Mouse (Mus musculus) MEL (cell line): ENCODE measurements at regions not wholly inside any gene's neighbourhood (a gene's known extent, or its start where the extent isn't known, plus 50 kb on each side); places are given as distances from the start of the nearest gene placed in this dataset.

Experiments used
- DNase-seq: peaks from one replicate; pipeline ENCODE4 v3.0.0; 2011; ENCODE audit warnings: low read depth, low spot score
- H3K27ac ChIP-seq: 2 replicates; pipeline ENCODE4 v1.5.1; 2012; ENCODE audit warnings: low read depth, mild to moderate bottlenecking, control low read depth, low read length, moderate library complexity; ENCODE audit not compliant: control insufficient read depth
- H3K27me3 ChIP-seq, 2 experiments: fragments of 150-350 bp in 1 of 2; sonication (generic) in 1 of 2; 2 replicates each; pipeline ENCODE4 v1.6.1; 2012; ENCODE audit warnings: low read length in 2 of 2, mild to moderate bottlenecking in 2 of 2, improper control_type of control experiment in 1 of 2, moderate library complexity in 1 of 2; ENCODE audit not compliant: insufficient read depth in 2 of 2, control insufficient read depth in 1 of 2
- H3K36me3 ChIP-seq, 2 experiments: 2 replicates each; pipeline ENCODE4 v1.6.1; 2012 to 2014; ENCODE audit warnings: low read length in 2 of 2, improper control_type of control experiment in 1 of 2, inconsistent platforms in 1 of 2, mild to moderate bottlenecking in 1 of 2; ENCODE audit not compliant: insufficient read depth in 2 of 2, control insufficient read depth in 1 of 2
- H3K4me1 ChIP-seq, 2 experiments: fragments of 150-350 bp in 1 of 2; sonication (generic) in 1 of 2; 2 replicates each; pipeline ENCODE4 v1.6.1; 2012; ENCODE audit warnings: low read length in 2 of 2, improper control_type of control experiment in 1 of 2, mild to moderate bottlenecking in 1 of 2; ENCODE audit not compliant: insufficient read depth in 2 of 2, control insufficient read depth in 1 of 2
- H3K4me3 ChIP-seq, 2 experiments: fragments of 150-350 bp in 1 of 2; sonication (generic) in 1 of 2; 2 replicates each; pipeline ENCODE4 v1.5.1; 2012; ENCODE audit warnings: low read depth in 2 of 2, low read length in 2 of 2, mild to moderate bottlenecking in 2 of 2, moderate library complexity in 2 of 2, control low read depth in 1 of 2, improper control_type of control experiment in 1 of 2; ENCODE audit not compliant: control insufficient read depth in 1 of 2, insufficient read depth in 1 of 2
- H3K79me2 ChIP-seq: 2 replicates; pipeline ENCODE4 v1.6.1; 2012; ENCODE audit warnings: mild to moderate bottlenecking, low read length, moderate library complexity; ENCODE audit not compliant: control insufficient read depth, poor library complexity, insufficient read depth
- H3K9ac ChIP-seq: 2 replicates; pipeline ENCODE4 v1.6.1; 2012; ENCODE audit warnings: low read depth, mild to moderate bottlenecking, control low read depth, low read length, moderate library complexity; ENCODE audit not compliant: control insufficient read depth, poor library complexity, severe bottlenecking
- H3K9me3 ChIP-seq: fragments of 150-350 bp; sonication (generic); replicated peaks from 2 replicates; pipeline ENCODE4 v1.6.1; 2012; ENCODE audit warnings: mild to moderate bottlenecking, low read length, improper control_type of control experiment, moderate library complexity; ENCODE audit not compliant: insufficient read depth
- BHLHE40 ChIP-seq: IDR thresholded peaks from 2 replicates; pipeline ENCODE4 v1.6.1; 2012; ENCODE audit warnings: low read depth, mild to moderate bottlenecking, inconsistent platforms, low read length, improper control_type of control experiment, borderline replicate concordance
- CHD1 ChIP-seq: IDR thresholded peaks from 2 replicates; pipeline ENCODE4 v1.6.1; 2012; ENCODE audit warnings: low read depth, mild to moderate bottlenecking, inconsistent platforms, low read length, improper control_type of control experiment
- CTCF ChIP-seq, 3 experiments: IDR thresholded peaks in 2 of 3; conservative IDR thresholded peaks in 1 of 3; 2 replicates each; pipeline ENCODE4 v1.5.1; 2011 to 2012; ENCODE audit warnings: low read length in 3 of 3, low read depth in 2 of 3, mild to moderate bottlenecking in 2 of 3, improper control_type of control experiment in 1 of 3, inconsistent platforms in 1 of 3, mixed read lengths in 1 of 3, moderate library complexity in 1 of 3; ENCODE audit not compliant: control insufficient read depth in 1 of 3, insufficient read depth in 1 of 3, poor library complexity in 1 of 3, severe bottlenecking in 1 of 3
- GABPA ChIP-seq: IDR thresholded peaks from 2 replicates; pipeline ENCODE4 v1.6.1; 2012; ENCODE audit warnings: low read depth, mild to moderate bottlenecking, inconsistent platforms, low read length, improper control_type of control experiment, moderate library complexity
- MAFK ChIP-seq: IDR thresholded peaks from 2 replicates; pipeline ENCODE4 v1.6.1; 2011; ENCODE audit warnings: low read depth, mild to moderate bottlenecking, low read length, improper control_type of control experiment, borderline replicate concordance
- MXI1 ChIP-seq: IDR thresholded peaks from 2 replicates; pipeline ENCODE4 v1.6.1; 2011; ENCODE audit warnings: mild to moderate bottlenecking, low read depth, low read length, improper control_type of control experiment
- MYB ChIP-seq: IDR thresholded peaks from 2 replicates; pipeline ENCODE4 v1.6.1; 2011; ENCODE audit warnings: mild to moderate bottlenecking, low read depth, low read length, improper control_type of control experiment
- NELFE ChIP-seq: IDR thresholded peaks from 2 replicates; pipeline ENCODE4 v1.6.1; 2011; ENCODE audit warnings: low read depth, low read length, improper control_type of control experiment
- NRF1 ChIP-seq: IDR thresholded peaks from 2 replicates; pipeline ENCODE4 v1.6.1; 2014; ENCODE audit warnings: low read depth, mild to moderate bottlenecking, inconsistent platforms, low read length, improper control_type of control experiment, moderate library complexity; ENCODE audit not compliant: poor library complexity, insufficient read depth, severe bottlenecking
- POLR2A ChIP-seq, 2 experiments: IDR thresholded peaks; 2 replicates each; pipeline ENCODE4 v1.6.1; 2011 to 2012; ENCODE audit warnings: low read length in 2 of 2, mild to moderate bottlenecking in 2 of 2, control low read depth in 1 of 2, improper control_type of control experiment in 1 of 2, low read depth in 1 of 2, moderate library complexity in 1 of 2; ENCODE audit not compliant: control insufficient read depth in 1 of 2, insufficient read depth in 1 of 2, poor library complexity in 1 of 2
- POLR2AphosphoS2 ChIP-seq: IDR thresholded peaks from 2 replicates; pipeline ENCODE4 v1.6.1; 2011; ENCODE audit warnings: low read length, improper control_type of control experiment
- POLR2AphosphoS5 ChIP-seq: IDR thresholded peaks from 2 replicates; pipeline ENCODE4 v1.6.1; 2012; ENCODE audit warnings: low read depth, borderline replicate concordance, mild to moderate bottlenecking, inconsistent platforms, low read length, moderate library complexity, mixed read lengths
- SIN3A ChIP-seq: IDR thresholded peaks from 2 replicates; pipeline ENCODE4 v1.6.1; 2012; ENCODE audit warnings: low read length, improper control_type of control experiment, inconsistent platforms
- SMC3 ChIP-seq: IDR thresholded peaks from 2 replicates; pipeline ENCODE4 v1.6.1; 2011; ENCODE audit warnings: low read depth, low read length, improper control_type of control experiment
- TCF12 ChIP-seq: IDR thresholded peaks from 2 replicates; pipeline ENCODE4 v1.6.1; 2014; ENCODE audit warnings: low read depth, mild to moderate bottlenecking, inconsistent platforms, low read length, improper control_type of control experiment, moderate library complexity
- ZC3H11A ChIP-seq: IDR thresholded peaks from 2 replicates; pipeline ENCODE4 v1.6.1; 2012; ENCODE audit warnings: low read depth, mild to moderate bottlenecking, inconsistent platforms, low read length, improper control_type of control experiment
- ZMIZ1 ChIP-seq: IDR thresholded peaks from 2 replicates; pipeline ENCODE4 v1.6.1; 2012; ENCODE audit warnings: low read depth, mild to moderate bottlenecking, inconsistent platforms, low read length, improper control_type of control experiment, moderate library complexity

- Histone ChIP-seq H3K79me2 (no peaks in the 10 kb centered on the region), H3K4me3 (no peak overlapping the region), H3K27me3 (no peaks in the 10 kb centered on the region), H3K9ac (no peak overlapping the region), H3K27ac (no peak overlapping the region), H3K36me3 (no peaks in the 10 kb centered on the region), H3K4me1 (no peaks in the 10 kb centered on the region), H3K9me3 (no peaks in the 10 kb centered on the region)
- TF ChIP-seq GABPA: no peak
- TF ChIP-seq CHD1: no peak
- no peak for TF ChIP-seq NELFE
- no peak for TF ChIP-seq POLR2AphosphoS5
- no peak for DNase-seq
Measured at GRCm38 (mm10) chr10:113034356-113034755, 105.6 kb upstream of the Atxn7l3b start.

DNA sequence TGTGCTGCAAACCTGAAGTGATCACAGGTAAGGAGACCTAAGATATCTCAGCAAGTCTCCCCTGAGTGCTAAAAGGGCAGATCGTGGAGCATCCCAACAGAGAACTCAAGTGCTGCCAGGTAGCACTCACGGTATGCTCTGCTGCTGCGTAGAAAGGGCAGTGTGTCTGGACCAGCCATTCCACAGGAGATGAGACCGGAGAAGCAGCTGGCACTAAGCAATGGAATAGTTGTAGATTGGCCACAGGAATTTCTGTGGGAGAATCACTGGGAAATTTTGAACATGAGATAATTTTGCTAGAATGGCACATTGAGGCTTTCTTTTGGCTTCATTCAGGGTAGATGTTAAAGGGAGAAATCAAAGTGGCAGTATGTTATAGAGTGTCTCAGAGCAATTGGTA lies 104.1 kb upstream of the Atxn7l3b start:
- no peaks in the 10 kb centered on the region for H3K36me3 ChIP-seq
- H3K9ac ChIP-seq: no peak overlapping the region
- TF ChIP-seq ZC3H11A: no peak
- TF ChIP-seq MYB: no peak
- TF ChIP-seq MAFK: no peak
- no peak for TF ChIP-seq NELFE
- TF ChIP-seq TCF12: no peak
- no peak for TF ChIP-seq MXI1
- no peak for TF ChIP-seq BHLHE40
- no peak for TF ChIP-seq CHD1
- TF ChIP-seq POLR2A (IDR thresholded peaks at IDR 0.05; ENCODE audit: control insufficient read depth in 1 of 2, insufficient read depth in 1 of 2, low read depth in 1 of 2, low read length in 2 of 2, poor library complexity in 1 of 2): no peak
- no peak for TF ChIP-seq CTCF (IDR thresholded peaks at IDR 0.05 in 2 of 3, conservative IDR thresholded peaks at IDR 0.05 in 1 of 3; ENCODE audit: control insufficient read depth in 1 of 3, insufficient read depth in 1 of 3, low read depth in 2 of 3, low read length in 3 of 3, poor library complexity in 1 of 3, severe bottlenecking in 1 of 3)
- no peak for TF ChIP-seq NRF1
- TF ChIP-seq POLR2AphosphoS2: no peak
- TF ChIP-seq ZMIZ1: no peak
- TF ChIP-seq SMC3: no peak
- no peak for TF ChIP-seq SIN3A
- no peaks in the 10 kb centered on the region for H3K79me2 ChIP-seq
- no peaks in the 10 kb centered on the region for H3K9me3 ChIP-seq
- no peaks in the 10 kb centered on the region for H3K4me1 ChIP-seq
- no peak overlapping the region for H3K4me3 ChIP-seq
- no peak overlapping the region for H3K27ac ChIP-seq
- no peak for DNase-seq
- H3K27me3 ChIP-seq: no peaks in the 10 kb centered on the region
